Mouse (Mus musculus): ENCODE data around the gene Tnfsf14.

DNA sequence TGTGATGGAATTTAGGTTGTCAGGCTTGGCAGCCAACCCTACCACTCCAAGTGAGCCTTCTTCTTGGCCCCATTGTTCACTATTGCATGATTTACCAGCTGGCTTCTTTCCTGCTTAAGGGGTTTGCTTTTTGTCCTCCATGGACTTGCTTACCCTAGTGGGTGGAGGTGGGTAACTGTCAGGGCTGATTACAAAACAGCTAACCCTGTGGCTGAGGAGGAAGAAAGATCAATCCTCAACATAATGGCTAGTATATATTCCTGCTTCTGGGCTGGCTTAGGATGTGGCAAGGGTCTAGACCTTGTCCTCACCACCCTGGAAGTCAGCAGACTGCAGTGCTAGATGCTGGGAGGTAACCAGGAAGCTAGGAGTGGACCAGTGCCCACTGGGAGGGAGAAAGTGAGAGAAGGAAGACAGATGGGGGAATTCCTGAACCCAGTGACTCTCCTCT lies 37.4 kb upstream of the Tnfsf14 start:
- TF ChIP-seq CTCF (IDR thresholded peaks at IDR 0.05) (no peak), EP300 (IDR thresholded peaks at IDR 0.05) (no peak)

Data from lung, postnatal 0 days (tissue).